Mouse (Mus musculus) forebrain, embryonic 16.5 days (tissue): Measurements from ENCODE around the gene Gcc1. TPM values are rescaled to one million over a fixed set of nuclear protein-coding genes. Genes with fewer than 3 reads are reported as not detected.

Source experiments
- ATAC-seq: fragments of 200-750 bp; cut with Nextera tagmentation; 2 replicates; pipeline ENCODE4 v1.8.0; 2017; ENCODE audit warnings: mild to moderate bottlenecking, moderate library complexity
- H3K27ac ChIP-seq: fragments of 300-500 bp; sonication (generic); 2 replicates; pipeline ENCODE4 v1.5.1; 2014; ENCODE audit warnings: low read length, control low read depth
- H3K27me3 ChIP-seq: fragments of 300-500 bp; sonication (generic); replicated peaks from 2 replicates; pipeline ENCODE4 v1.6.1; 2014; ENCODE audit warnings: low read length; ENCODE audit not compliant: control insufficient read depth, insufficient read depth
- H3K36me3 ChIP-seq: fragments of 300-500 bp; sonication (generic); 2 replicates; pipeline ENCODE4 v1.6.1; 2014; ENCODE audit not compliant: control insufficient read depth, insufficient read depth
- H3K4me1 ChIP-seq: fragments of 300-500 bp; sonication (generic); replicated peaks from 2 replicates; pipeline ENCODE4 v1.6.1; 2014; ENCODE audit warnings: low read length; ENCODE audit not compliant: control insufficient read depth, insufficient read depth
- H3K4me2 ChIP-seq: fragments of 300-500 bp; sonication (generic); 2 replicates; pipeline ENCODE4 v1.6.1; 2014; ENCODE audit warnings: mild to moderate bottlenecking, low read length, control low read depth
- H3K4me3 ChIP-seq: fragments of 300-500 bp; sonication (generic); replicated peaks from 2 replicates; pipeline ENCODE4 v1.5.1; 2014; ENCODE audit warnings: mild to moderate bottlenecking, low read length, control low read depth
- H3K9ac ChIP-seq: fragments of 300-500 bp; sonication (generic); replicated peaks from 2 replicates; pipeline ENCODE4 v1.6.1; 2014; ENCODE audit warnings: low read depth, low read length, control low read depth
- H3K9me3 ChIP-seq: fragments of 300-500 bp; sonication (generic); 2 replicates; pipeline ENCODE4 v1.6.1; 2016; ENCODE audit warnings: low read length; ENCODE audit not compliant: control insufficient read depth
- WGBS: fragments of 180-500 bp; shearing (Covaris S2); extraction: QIAGEN DNeasy Blood & Tissue Kit; methylation state at CpG from one replicate; pipeline ENCODE4 v1.1.7; 2014; 5-methylcytosine and 5-hydroxymethylcytosine counted together
- polyA plus RNA-seq: library from polyadenylated mRNA; unstranded; fragments of >200 nt; fragmentation: Nextera tagmentation; extraction: Ambion mirVana; gene quantifications from 2 replicates; pipeline ENCODE4 v1.2.1, GENCODE M21; 2015

Gene Gcc1
- polyA plus RNA-seq, 1 experiment from 2014 or later, result 17.2 TPM

DNA sequence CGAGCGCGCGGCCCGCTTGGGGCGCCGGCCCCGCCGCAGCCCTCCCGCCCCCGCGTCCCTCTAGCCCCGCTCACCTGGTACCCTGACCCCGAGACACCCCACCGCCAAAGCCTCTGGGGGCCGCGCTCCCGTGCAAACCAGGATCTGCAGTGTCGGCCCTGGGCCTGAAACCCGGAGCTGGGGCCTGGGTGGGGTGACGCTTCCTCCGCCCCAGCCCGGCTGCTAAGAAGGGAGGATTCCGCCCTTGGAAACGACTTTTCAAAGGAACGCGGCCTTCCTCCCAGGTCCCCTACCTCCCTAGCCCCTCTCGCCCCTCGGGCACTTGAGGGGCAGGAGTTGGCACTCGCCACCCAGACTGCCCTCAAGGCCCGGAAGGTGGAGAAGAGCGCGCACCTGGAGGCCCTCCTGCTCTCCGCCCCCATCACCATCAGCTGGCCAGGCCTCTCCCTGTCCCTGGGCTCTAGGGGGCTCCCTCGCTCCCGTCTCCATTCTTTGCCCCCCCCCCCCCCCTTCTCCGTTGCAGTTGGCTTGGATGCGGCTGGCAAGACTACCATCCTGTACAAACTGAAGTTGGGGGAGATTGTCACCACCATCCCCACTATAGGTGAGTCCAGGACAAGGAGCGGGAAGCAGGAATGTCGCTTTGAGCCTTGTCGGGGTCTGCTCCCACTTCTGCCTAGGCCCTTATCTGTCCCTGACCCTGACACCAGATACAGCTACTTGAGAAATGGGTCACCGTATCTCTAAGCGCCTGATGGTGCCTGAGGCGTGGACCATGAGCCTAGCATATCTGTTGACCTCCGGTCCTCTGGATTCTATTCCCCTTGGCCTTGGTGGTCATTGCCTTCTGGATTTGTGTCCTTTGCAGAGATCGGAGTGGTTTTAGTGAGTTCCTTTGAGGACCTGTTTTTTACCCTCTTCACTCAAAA, 4.2 kb downstream of the Gcc1 start:
- H3K27me3 ChIP-seq, result no peaks in the 10 kb centered on the region
- ATAC-seq, result peak; percentile 43
- H3K27ac ChIP-seq, result peak overlapping the region; percentile 77
- H3K9ac ChIP-seq, result peak overlapping the region; percentile 98
- H3K9me3 ChIP-seq, result no peaks in the 10 kb centered on the region
- peaks cover 35% of the 10 kb centered on the region for H3K4me1 ChIP-seq
- H3K4me2 ChIP-seq, result peak overlapping the region; percentile 69
- WGBS, result 12% methylated on average over 40 of the region's 46 CpGs
- H3K4me3 ChIP-seq, result peak overlapping the region; percentile 84
- H3K36me3 ChIP-seq, result peaks cover under 1% of the 10 kb centered on the region; the same call in 1 of the 2 replicates

DNA sequence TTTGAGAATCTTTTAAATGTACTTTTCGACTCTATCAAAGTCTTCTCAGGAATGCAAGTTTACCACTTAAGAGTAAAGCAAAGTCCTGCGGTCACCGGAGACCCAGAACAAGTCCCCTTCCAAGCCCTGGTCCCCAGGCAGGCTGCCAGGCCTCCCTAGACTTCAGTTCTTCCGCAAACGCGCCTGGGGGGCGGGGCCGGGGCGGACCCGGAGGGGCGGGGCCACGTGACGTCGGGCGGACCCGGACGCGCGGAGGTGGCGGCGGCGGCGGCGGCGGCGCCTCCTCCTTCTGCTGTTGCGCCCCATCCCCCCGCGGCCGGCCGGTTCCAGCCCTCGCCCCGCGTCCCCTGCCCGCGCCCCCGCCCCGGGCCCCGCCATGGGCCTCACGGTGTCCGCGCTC, 4.9 kb downstream of the Gcc1 start, which contains the start of gene Arf5:
Gene Arf5 (plus strand): TSS at position 248 of the 400 bp plus-strand sequence.
- H3K36me3 ChIP-seq, result peaks cover 7% of the 10 kb centered on the region
- H3K4me2 ChIP-seq, result peak within 1 kb of the TSS; percentile 69
- no peaks in the 10 kb centered on the region for H3K9me3 ChIP-seq
- H3K27me3 ChIP-seq, result no peaks in the 10 kb centered on the region
- H3K4me1 ChIP-seq, result peaks cover 35% of the 10 kb centered on the region
- H3K4me3 ChIP-seq, result peak within 1 kb of the TSS; percentile 84
- under 1% methylated on average over 23 of the region's 42 CpGs for WGBS
- peak within 1 kb of the TSS; percentile 77 for H3K27ac ChIP-seq
- peak within 1 kb of the TSS; percentile 98 for H3K9ac ChIP-seq
- ATAC-seq, result peak; percentile 78

GRCm38 (mm10) chr6:28422651-28423290, 5.4 kb downstream of the Gcc1 start:
- Histone ChIP-seq H3K9me3 (no peaks in the 10 kb centered on the region), H3K36me3 (peaks cover 13% of the 10 kb centered on the region), H3K9ac (peak overlapping the region; percentile 98; the same call in 1 of the 2 replicates), H3K4me1 (peaks cover 35% of the 10 kb centered on the region), H3K4me3 (peak overlapping the region; percentile 84), H3K27ac (0 out of 2 replicates have a peak overlapping the region, but pooled peaks have one; percentile 34), H3K27me3 (no peaks in the 10 kb centered on the region), H3K4me2 (peak overlapping the region; percentile 42)
- 71% methylated on average over 15 of the region's 15 CpGs for WGBS
- no peak; the same call in 1 of the 2 replicates for ATAC-seq

- ATAC-seq, result peak; percentile 85
- H3K4me1 ChIP-seq, result peaks cover 35% of the 10 kb centered on the region
- H3K36me3 ChIP-seq, result peaks cover 15% of the 10 kb centered on the region
- H3K9me3 ChIP-seq, result no peaks in the 10 kb centered on the region
- 0 out of 2 replicates have a peak overlapping the region, but pooled peaks have one; percentile 35 for H3K27ac ChIP-seq
- H3K4me2 ChIP-seq, result peak overlapping the region; percentile 98
- H3K4me3 ChIP-seq, result peak overlapping the region; percentile 90
- peak overlapping the region; percentile 83 for H3K9ac ChIP-seq
- WGBS, result under 1% methylated on average over 27 of the region's 27 CpGs
- H3K27me3 ChIP-seq, result no peaks in the 10 kb centered on the region
Measured at GRCm38 (mm10) chr6:28421469-28422000, 6.7 kb downstream of the Gcc1 start.

GRCm38 (mm10) chr6:28420865-28421264, 7.3 kb downstream of the Gcc1 start:
- H3K9ac ChIP-seq, result peak overlapping the region; percentile 83
- no peaks in the 10 kb centered on the region for H3K9me3 ChIP-seq
- 24% methylated on average over 13 of the region's 13 CpGs for WGBS
- H3K27me3 ChIP-seq, result no peaks in the 10 kb centered on the region
- peaks cover 20% of the 10 kb centered on the region for H3K36me3 ChIP-seq
- H3K4me3 ChIP-seq, result peak overlapping the region; percentile 90
- peaks cover 35% of the 10 kb centered on the region for H3K4me1 ChIP-seq
- peak overlapping the region; percentile 98 for H3K4me2 ChIP-seq
- no peak for ATAC-seq
- no peak overlapping the region for H3K27ac ChIP-seq

DNA sequence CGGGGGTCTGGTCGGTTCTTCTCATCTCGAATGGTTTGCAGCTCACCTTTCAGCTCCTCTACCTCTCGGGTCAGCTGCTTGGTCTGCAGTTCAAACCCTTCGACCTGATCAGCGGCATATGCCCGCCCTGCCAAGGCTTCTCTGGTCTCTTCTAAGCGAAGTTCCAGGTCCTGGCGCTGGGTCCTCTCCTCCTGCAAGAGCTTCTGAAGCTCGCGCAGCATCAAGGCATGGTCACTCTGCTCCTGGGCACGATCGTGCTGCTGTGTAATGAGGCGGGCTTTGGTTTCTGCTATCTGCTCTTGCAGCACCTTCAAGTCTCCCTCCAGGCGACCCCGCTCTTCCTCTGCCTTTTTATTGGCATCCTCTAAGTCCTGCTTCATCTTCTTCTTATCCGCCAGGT, 7.8 kb downstream of the Gcc1 start:
- H3K9ac ChIP-seq, result no peak overlapping the region; the same call in 1 of the 2 replicates
- peak overlapping the region; percentile 98 for H3K4me2 ChIP-seq
- H3K4me3 ChIP-seq, result peak overlapping the region; percentile 90
- ATAC-seq, result no peak
- no peak overlapping the region for H3K27ac ChIP-seq
- H3K36me3 ChIP-seq, result peaks cover 26% of the 10 kb centered on the region
- WGBS, result 86% methylated on average over 17 of the region's 17 CpGs
- no peaks in the 10 kb centered on the region for H3K9me3 ChIP-seq
- H3K27me3 ChIP-seq, result no peaks in the 10 kb centered on the region
- peaks cover 35% of the 10 kb centered on the region for H3K4me1 ChIP-seq

GRCm38 (mm10) chr6:28419673-28420072, 8.5 kb downstream of the Gcc1 start:
- H3K27me3 ChIP-seq, result no peaks in the 10 kb centered on the region
- no peak overlapping the region for H3K9ac ChIP-seq
- WGBS, result 84% methylated on average over 2 of the region's 2 CpGs
- no peak overlapping the region for H3K4me3 ChIP-seq
- ATAC-seq, result no peak
- H3K4me2 ChIP-seq, result peak overlapping the region; percentile 98
- no peaks in the 10 kb centered on the region for H3K9me3 ChIP-seq
- peaks cover 28% of the 10 kb centered on the region for H3K36me3 ChIP-seq
- H3K27ac ChIP-seq, result no peak overlapping the region
- H3K4me1 ChIP-seq, result peaks cover 30% of the 10 kb centered on the region

- Histone ChIP-seq H3K27me3 (no peaks in the 10 kb centered on the region), H3K9ac (no peak overlapping the region), H3K36me3 (peaks cover 28% of the 10 kb centered on the region), H3K27ac (no peak overlapping the region), H3K9me3 (no peaks in the 10 kb centered on the region), H3K4me3 (no peak overlapping the region), H3K4me1 (peaks cover 23% of the 10 kb centered on the region), H3K4me2 (no peak overlapping the region)
- WGBS, result 84% methylated on average over 14 of the region's 14 CpGs
- no peak for ATAC-seq
Measured at GRCm38 (mm10) chr6:28418449-28418848, 9.7 kb downstream of the Gcc1 start.

GRCm38 (mm10) chr6:28416981-28417380, 11.2 kb downstream of the Gcc1 start:
- no peak overlapping the region for H3K4me2 ChIP-seq
- H3K4me1 ChIP-seq, result peaks cover 20% of the 10 kb centered on the region
- no peaks in the 10 kb centered on the region for H3K27me3 ChIP-seq
- no peak overlapping the region for H3K27ac ChIP-seq
- H3K4me3 ChIP-seq, result no peak overlapping the region
- H3K36me3 ChIP-seq, result peaks cover 28% of the 10 kb centered on the region
- no peak overlapping the region for H3K9ac ChIP-seq
- no peaks in the 10 kb centered on the region for H3K9me3 ChIP-seq
- no peak for ATAC-seq
- WGBS, result 84% methylated on average over 4 of the region's 4 CpGs
